Mouse (Mus musculus) cerebellum, adult 2 months (tissue): ENCODE results near the gene Enpp7.

ENCODE experiments used
- CTCF ChIP-seq: fragments of 200-500 bp; IDR thresholded peaks from 2 replicates; pipeline ENCODE4 v1.5.1; 2011; ENCODE audit warnings: low read depth, mild to moderate bottlenecking, control low read depth, low read length, moderate library complexity, borderline replicate concordance; ENCODE audit not compliant: insufficient read depth
- POLR2A ChIP-seq: fragments of 200-500 bp; IDR thresholded peaks from 2 replicates; pipeline ENCODE4 v1.6.1; 2011; ENCODE audit warnings: low read length, control low read depth, borderline replicate concordance; ENCODE audit not compliant: insufficient read depth

DNA sequence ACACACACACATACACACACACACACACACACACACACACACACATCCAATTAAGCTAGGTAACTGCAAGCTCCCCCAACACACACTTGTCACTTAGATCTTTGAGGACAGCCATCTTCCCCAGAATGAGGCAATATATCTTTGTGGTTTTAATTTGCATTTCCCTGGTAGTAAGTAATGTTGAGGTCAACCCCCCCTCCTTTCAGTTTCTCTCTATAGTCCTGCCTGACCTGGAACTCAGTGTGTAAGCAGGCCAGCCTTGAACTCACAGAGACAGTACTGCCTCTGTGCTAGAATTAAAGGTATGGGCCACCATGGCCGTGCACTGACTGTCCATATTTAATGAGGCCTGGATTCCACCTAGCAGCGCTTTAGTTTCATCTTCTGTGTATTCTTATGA lies 7.6 kb upstream of the Enpp7 start:
- no peak for TF ChIP-seq CTCF
- no peak for TF ChIP-seq POLR2A
